Mouse (Mus musculus) midbrain, embryonic 16.5 days (tissue): ENCODE results near the gene Timm23. TPM values are rescaled to one million over a fixed set of nuclear protein-coding genes. Genes with fewer than 3 reads are reported as not detected.
A peak's percentile ranks its signal among the peaks of the same experiment; 100 is the strongest.

Experiments used
- ATAC-seq: fragments of 200-750 bp; cut with Nextera tagmentation; 2 replicates; pipeline ENCODE4 v1.8.0; 2017; ENCODE audit warnings: moderate TSS enrichment
- H3K27ac ChIP-seq: fragments of 300-500 bp; sonication (generic); 2 replicates; pipeline ENCODE4 v1.5.1; 2014; ENCODE audit warnings: mild to moderate bottlenecking, low read length, mixed read lengths
- H3K27me3 ChIP-seq: fragments of 300-500 bp; sonication (generic); 2 replicates; pipeline ENCODE4 v1.6.1; 2014; ENCODE audit warnings: low read depth, low read length, mixed read lengths; ENCODE audit not compliant: control insufficient read depth, insufficient read depth
- H3K36me3 ChIP-seq: fragments of 300-500 bp; sonication (generic); 2 replicates; pipeline ENCODE4 v1.6.1; 2014; ENCODE audit warnings: mild to moderate bottlenecking, low read length, moderate library complexity, mixed read lengths; ENCODE audit not compliant: control insufficient read depth, insufficient read depth
- H3K4me1 ChIP-seq: fragments of 300-500 bp; sonication (generic); 2 replicates; pipeline ENCODE4 v1.6.1; 2014; ENCODE audit warnings: mild to moderate bottlenecking, low read length, mixed read lengths; ENCODE audit not compliant: control insufficient read depth, insufficient read depth
- H3K4me2 ChIP-seq: fragments of 300-500 bp; sonication (generic); 2 replicates; pipeline ENCODE4 v1.6.1; 2014; ENCODE audit warnings: mild to moderate bottlenecking, low read length, mixed read lengths
- H3K4me3 ChIP-seq: fragments of 300-500 bp; sonication (generic); 2 replicates; pipeline ENCODE4 v1.5.1; 2014; ENCODE audit warnings: low read depth, mild to moderate bottlenecking, low read length, moderate library complexity, mixed read lengths
- H3K9ac ChIP-seq: fragments of 300-500 bp; sonication (generic); 2 replicates; pipeline ENCODE4 v1.6.1; 2014; ENCODE audit warnings: low read depth, low read length, mixed read lengths
- H3K9me3 ChIP-seq: fragments of 300-500 bp; sonication (generic); replicated peaks from 2 replicates; pipeline ENCODE4 v1.6.1; 2014; ENCODE audit warnings: mild to moderate bottlenecking, low read length, mixed read lengths; ENCODE audit not compliant: control insufficient read depth, poor library complexity, severe bottlenecking
- WGBS: fragments of 180-500 bp; shearing (Covaris S2); extraction: QIAGEN DNeasy Blood & Tissue Kit; methylation state at CpG from one replicate; pipeline ENCODE4 v1.1.7; 2014; 5-methylcytosine and 5-hydroxymethylcytosine counted together
- polyA plus RNA-seq: library from polyadenylated mRNA; unstranded; fragments of >200 nt; fragmentation: Nextera tagmentation; extraction: Ambion mirVana; gene quantifications from 2 replicates; pipeline ENCODE4 v1.2.1, GENCODE M21; 2015

The Timm23 gene
- polyA plus RNA-seq, 1 experiment from 2014 or later = 214 TPM

DNA sequence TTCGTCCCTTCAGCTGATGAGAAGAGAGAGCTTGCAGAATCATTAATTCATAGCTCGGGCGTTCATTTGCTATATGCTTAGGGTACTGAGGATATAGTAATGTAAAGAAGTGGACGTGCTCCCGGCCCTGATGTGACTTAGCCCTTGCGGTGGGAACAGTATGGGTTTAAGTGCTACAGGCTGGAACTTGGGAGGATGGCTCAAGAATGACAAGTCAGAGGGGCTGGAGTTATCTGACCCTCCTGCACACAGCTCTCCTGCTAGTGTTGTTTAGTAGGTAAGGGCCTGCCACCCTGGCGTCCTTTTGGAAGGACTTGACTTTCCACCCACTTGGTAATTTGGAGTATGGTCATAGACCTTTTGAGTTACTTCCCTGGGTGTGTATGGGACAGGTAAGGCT is 41.1 kb downstream of the Timm23 start:
- Histone ChIP-seq H3K27ac (peak overlapping the region; percentile 89; the same call in 1 of the 2 replicates), H3K4me3 (peak overlapping the region; percentile 75), H3K36me3 (no peaks in the 10 kb centered on the region), H3K9ac (peak overlapping the region; percentile 100), H3K4me1 (peaks cover 26% of the 10 kb centered on the region), H3K27me3 (no peaks in the 10 kb centered on the region), H3K9me3 (no peaks in the 10 kb centered on the region), H3K4me2 (peak overlapping the region; percentile 91)
- WGBS = 43% methylated on average over 7 of the region's 7 CpGs
- ATAC-seq = no peak

GRCm38 (mm10) chr14:32159690-32160246 is 41.9 kb downstream of the Timm23 start, which contains the start of gene Ncoa4:
TSS of gene Ncoa4 (plus strand) at chr14:32159865.
- peak; percentile 99 for ATAC-seq
- Histone ChIP-seq H3K9me3 (no peaks in the 10 kb centered on the region), H3K4me3 (peak within 1 kb of the TSS; percentile 75), H3K4me1 (peaks cover 21% of the 10 kb centered on the region), H3K4me2 (peak within 1 kb of the TSS; percentile 91), H3K36me3 (no peaks in the 10 kb centered on the region), H3K27me3 (no peaks in the 10 kb centered on the region), H3K27ac (peak within 1 kb of the TSS; percentile 89), H3K9ac (peak within 1 kb of the TSS; percentile 100)
- WGBS = 1% methylated on average over 40 of the region's 40 CpGs

DNA sequence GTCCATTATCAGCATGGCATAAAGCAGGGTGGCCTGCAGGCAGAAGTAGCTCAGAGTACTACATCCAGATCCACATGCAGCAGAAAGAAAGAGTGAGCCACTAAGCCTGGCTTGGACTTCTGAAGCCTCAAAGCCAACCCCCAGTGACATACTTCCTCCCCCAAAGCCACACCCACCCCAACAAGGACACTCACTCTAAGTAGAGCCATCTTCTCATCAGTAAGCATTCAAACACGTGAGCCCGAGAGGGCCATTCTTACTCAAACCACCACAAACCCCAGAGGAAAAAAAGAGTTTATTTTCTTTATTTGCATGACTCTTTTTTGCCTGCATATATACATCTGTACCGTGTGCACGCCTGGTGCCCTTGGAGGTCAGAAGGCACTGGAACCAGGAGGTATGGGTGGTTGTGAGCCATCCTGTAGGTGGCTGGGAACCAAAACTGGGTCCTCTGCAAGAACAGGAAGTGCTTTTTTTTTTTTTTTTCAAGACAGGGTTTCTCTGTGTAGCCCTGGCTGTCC is 42.5 kb downstream of the Timm23 start:
- Histone ChIP-seq H3K27ac (peak overlapping the region; percentile 89), H3K27me3 (no peaks in the 10 kb centered on the region), H3K9me3 (no peaks in the 10 kb centered on the region), H3K4me2 (peak overlapping the region; percentile 91), H3K4me1 (peaks cover 21% of the 10 kb centered on the region), H3K9ac (peak overlapping the region; percentile 100; the same call in 1 of the 2 replicates), H3K4me3 (peak overlapping the region; percentile 75), H3K36me3 (no peaks in the 10 kb centered on the region)
- peak; percentile 33; the same call in 1 of the 2 replicates for ATAC-seq
- 35% methylated on average over 4 of the region's 4 CpGs for WGBS

- H3K36me3 ChIP-seq = no peaks in the 10 kb centered on the region
- H3K27me3 ChIP-seq = no peaks in the 10 kb centered on the region
- H3K4me3 ChIP-seq = no peak overlapping the region
- WGBS = 91% methylated on average over 6 of the region's 6 CpGs
- H3K9me3 ChIP-seq = no peaks in the 10 kb centered on the region
- ATAC-seq = no peak
- H3K4me2 ChIP-seq = no peak overlapping the region
- H3K9ac ChIP-seq = no peak overlapping the region
- 0 out of 2 replicates have a peak, but pooled peaks cover 3% of the 10 kb centered on the region for H3K4me1 ChIP-seq
- H3K27ac ChIP-seq = no peak overlapping the region
These were observed 46.9 kb downstream of the Timm23 start for GRCm38 (mm10) chr14:32154758-32155157.

- no peaks in the 10 kb centered on the region for H3K36me3 ChIP-seq
- no peak overlapping the region for H3K4me2 ChIP-seq
- no peak overlapping the region for H3K27ac ChIP-seq
- no peak overlapping the region for H3K9ac ChIP-seq
- 97% methylated on average over 2 of the region's 2 CpGs for WGBS
- H3K9me3 ChIP-seq = no peaks in the 10 kb centered on the region
- H3K27me3 ChIP-seq = no peaks in the 10 kb centered on the region
- H3K4me1 ChIP-seq = no peaks in the 10 kb centered on the region
- no peak for ATAC-seq
- H3K4me3 ChIP-seq = no peak overlapping the region
These were observed 48.5 kb downstream of the Timm23 start for GRCm38 (mm10) chr14:32153156-32153555.

- no peak overlapping the region for H3K9ac ChIP-seq
- no peak overlapping the region for H3K27ac ChIP-seq
- H3K4me2 ChIP-seq = no peak overlapping the region
- H3K4me3 ChIP-seq = no peak overlapping the region
- ATAC-seq = no peak
- WGBS = 91% methylated on average over 18 of the region's 18 CpGs
- no peaks in the 10 kb centered on the region for H3K27me3 ChIP-seq
- H3K36me3 ChIP-seq = no peaks in the 10 kb centered on the region
- no peaks in the 10 kb centered on the region for H3K4me1 ChIP-seq
- no peaks in the 10 kb centered on the region for H3K9me3 ChIP-seq
These were observed 49.3 kb downstream of the Timm23 start for GRCm38 (mm10) chr14:32152243-32152965.

- Histone ChIP-seq H3K4me1 (no peaks in the 10 kb centered on the region), H3K36me3 (no peaks in the 10 kb centered on the region), H3K4me3 (no peak overlapping the region), H3K4me2 (no peak overlapping the region), H3K9ac (no peak overlapping the region), H3K27ac (no peak overlapping the region), H3K9me3 (no peaks in the 10 kb centered on the region; the same call in 1 of the 2 replicates), H3K27me3 (no peaks in the 10 kb centered on the region)
- ATAC-seq = no peak
- 94% methylated on average over 2 of the region's 2 CpGs for WGBS
These were observed 50.8 kb downstream of the Timm23 start for GRCm38 (mm10) chr14:32150872-32151271.

- H3K27me3 ChIP-seq = no peaks in the 10 kb centered on the region
- H3K36me3 ChIP-seq = no peaks in the 10 kb centered on the region
- no peak overlapping the region for H3K4me2 ChIP-seq
- WGBS = 74% methylated on average over 2 of the region's 2 CpGs
- no peaks in the 10 kb centered on the region; the same call in 1 of the 2 replicates for H3K9me3 ChIP-seq
- no peak overlapping the region for H3K9ac ChIP-seq
- H3K4me3 ChIP-seq = no peak overlapping the region
- H3K4me1 ChIP-seq = no peaks in the 10 kb centered on the region
- no peak overlapping the region for H3K27ac ChIP-seq
- ATAC-seq = no peak
These were observed 55.1 kb downstream of the Timm23 start for GRCm38 (mm10) chr14:32146578-32146977.
